Mouse (Mus musculus) midbrain, embryonic 16.5 days (tissue): ENCODE measurements around the gene Zfp366. TPM values are rescaled to one million over a fixed set of nuclear protein-coding genes. Genes with fewer than 3 reads are reported as not detected.

ENCODE experiments used
- ATAC-seq: fragments of 200-750 bp; cut with Nextera tagmentation; 2 replicates; pipeline ENCODE4 v1.8.0; 2017; ENCODE audit warnings: moderate TSS enrichment
- H3K27ac ChIP-seq: fragments of 300-500 bp; sonication (generic); 2 replicates; pipeline ENCODE4 v1.5.1; 2014; ENCODE audit warnings: mild to moderate bottlenecking, low read length, mixed read lengths
- H3K27me3 ChIP-seq: fragments of 300-500 bp; sonication (generic); 2 replicates; pipeline ENCODE4 v1.6.1; 2014; ENCODE audit warnings: low read depth, low read length, mixed read lengths; ENCODE audit not compliant: control insufficient read depth, insufficient read depth
- H3K36me3 ChIP-seq: fragments of 300-500 bp; sonication (generic); 2 replicates; pipeline ENCODE4 v1.6.1; 2014; ENCODE audit warnings: mild to moderate bottlenecking, low read length, moderate library complexity, mixed read lengths; ENCODE audit not compliant: control insufficient read depth, insufficient read depth
- H3K4me1 ChIP-seq: fragments of 300-500 bp; sonication (generic); 2 replicates; pipeline ENCODE4 v1.6.1; 2014; ENCODE audit warnings: mild to moderate bottlenecking, low read length, mixed read lengths; ENCODE audit not compliant: control insufficient read depth, insufficient read depth
- H3K4me2 ChIP-seq: fragments of 300-500 bp; sonication (generic); 2 replicates; pipeline ENCODE4 v1.6.1; 2014; ENCODE audit warnings: mild to moderate bottlenecking, low read length, mixed read lengths
- H3K4me3 ChIP-seq: fragments of 300-500 bp; sonication (generic); 2 replicates; pipeline ENCODE4 v1.5.1; 2014; ENCODE audit warnings: low read depth, mild to moderate bottlenecking, low read length, moderate library complexity, mixed read lengths
- H3K9ac ChIP-seq: fragments of 300-500 bp; sonication (generic); 2 replicates; pipeline ENCODE4 v1.6.1; 2014; ENCODE audit warnings: low read depth, low read length, mixed read lengths
- H3K9me3 ChIP-seq: fragments of 300-500 bp; sonication (generic); replicated peaks from 2 replicates; pipeline ENCODE4 v1.6.1; 2014; ENCODE audit warnings: mild to moderate bottlenecking, low read length, mixed read lengths; ENCODE audit not compliant: control insufficient read depth, poor library complexity, severe bottlenecking
- WGBS: fragments of 180-500 bp; shearing (Covaris S2); extraction: QIAGEN DNeasy Blood & Tissue Kit; methylation state at CpG from one replicate; pipeline ENCODE4 v1.1.7; 2014; 5-methylcytosine and 5-hydroxymethylcytosine counted together
- polyA plus RNA-seq: library from polyadenylated mRNA; unstranded; fragments of >200 nt; fragmentation: Nextera tagmentation; extraction: Ambion mirVana; gene quantifications from 2 replicates; pipeline ENCODE4 v1.2.1, GENCODE M21; 2015

Gene Zfp366
- polyA plus RNA-seq, 1 experiment from 2014 or later, result 0.85 TPM

DNA sequence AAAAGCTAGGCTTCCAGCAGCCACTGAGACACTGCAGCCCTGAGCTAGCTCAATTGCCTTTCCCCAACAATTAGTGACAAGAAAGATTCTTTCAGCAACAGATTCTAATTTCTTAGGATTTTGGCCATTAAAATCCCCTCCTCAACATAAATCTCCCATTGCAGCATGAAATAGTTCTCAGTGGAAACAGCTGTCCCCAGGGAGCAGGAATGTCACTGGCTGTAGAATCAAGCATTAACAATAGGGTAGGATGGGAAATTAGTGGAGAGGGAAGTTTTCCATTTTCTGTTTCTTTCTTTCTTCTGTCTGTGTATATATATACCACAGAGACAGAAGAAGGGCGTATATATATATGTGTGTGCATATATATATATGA lies 53.2 kb downstream of the Zfp366 start:
- no peaks in the 10 kb centered on the region for H3K27me3 ChIP-seq
- H3K4me3 ChIP-seq, result no peak overlapping the region
- no peak for ATAC-seq
- H3K27ac ChIP-seq, result no peak overlapping the region
- H3K9ac ChIP-seq, result no peak overlapping the region
- H3K4me1 ChIP-seq, result 0 out of 2 replicates have a peak, but pooled peaks cover 4% of the 10 kb centered on the region
- H3K36me3 ChIP-seq, result no peaks in the 10 kb centered on the region
- 100% methylated on average over 1 of the region's 1 CpGs for WGBS
- H3K4me2 ChIP-seq, result no peak overlapping the region
- no peaks in the 10 kb centered on the region for H3K9me3 ChIP-seq

DNA sequence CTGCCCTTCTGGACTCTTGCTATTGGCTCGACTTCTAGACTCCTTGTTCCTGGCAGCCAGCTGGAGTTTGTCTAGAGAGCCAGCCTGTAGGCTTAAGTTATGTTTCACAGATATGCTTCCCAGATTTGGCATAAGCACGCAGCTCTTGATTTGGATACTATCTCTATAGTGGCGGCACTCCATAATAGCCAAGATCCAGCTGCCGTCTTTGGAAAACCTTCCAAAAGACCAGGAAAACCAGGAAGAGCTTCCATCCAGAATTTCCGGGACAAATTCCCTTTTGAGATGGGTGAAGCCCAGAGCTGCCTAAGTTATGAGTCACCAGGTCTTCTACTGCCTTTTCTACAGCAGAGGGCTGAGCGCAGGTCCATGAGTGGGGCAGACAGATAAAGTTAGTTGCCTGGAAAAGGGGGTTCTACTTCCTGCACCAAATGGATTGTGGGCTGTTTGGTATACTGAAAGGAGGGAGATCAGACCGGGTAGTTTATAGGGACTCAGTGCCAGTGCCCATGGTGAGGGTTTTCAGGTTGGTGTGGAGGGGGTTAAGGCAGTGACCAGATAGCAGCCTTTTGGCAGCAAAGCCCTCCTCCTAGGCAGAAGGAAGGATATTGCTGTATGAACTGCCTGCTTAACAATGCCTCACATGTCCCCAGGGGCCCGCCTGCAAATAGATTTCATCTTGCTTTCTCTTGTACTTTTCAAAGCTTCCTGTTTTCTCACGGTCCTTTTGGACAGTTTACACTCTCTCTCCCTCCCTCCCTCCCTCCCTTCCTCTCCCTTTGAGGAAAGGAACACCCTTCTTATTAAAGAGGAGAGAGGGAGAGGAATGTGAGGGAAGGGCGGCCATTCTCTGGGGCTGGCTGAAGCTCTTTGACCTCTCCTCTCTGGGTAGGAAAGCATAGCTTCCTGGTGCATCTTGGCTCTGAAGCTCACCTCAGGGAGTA lies 53.9 kb downstream of the Zfp366 start:
- WGBS, result 69% methylated on average over 10 of the region's 10 CpGs
- H3K9ac ChIP-seq, result no peak overlapping the region
- H3K4me3 ChIP-seq, result no peak overlapping the region
- H3K4me1 ChIP-seq, result 0 out of 2 replicates have a peak, but pooled peaks cover 4% of the 10 kb centered on the region
- peak; percentile 47; the same call in 1 of the 2 replicates for ATAC-seq
- H3K9me3 ChIP-seq, result no peaks in the 10 kb centered on the region
- H3K27ac ChIP-seq, result peak overlapping the region; percentile 41; the same call in 1 of the 2 replicates
- no peaks in the 10 kb centered on the region for H3K27me3 ChIP-seq
- no peaks in the 10 kb centered on the region for H3K36me3 ChIP-seq
- no peak overlapping the region for H3K4me2 ChIP-seq

DNA sequence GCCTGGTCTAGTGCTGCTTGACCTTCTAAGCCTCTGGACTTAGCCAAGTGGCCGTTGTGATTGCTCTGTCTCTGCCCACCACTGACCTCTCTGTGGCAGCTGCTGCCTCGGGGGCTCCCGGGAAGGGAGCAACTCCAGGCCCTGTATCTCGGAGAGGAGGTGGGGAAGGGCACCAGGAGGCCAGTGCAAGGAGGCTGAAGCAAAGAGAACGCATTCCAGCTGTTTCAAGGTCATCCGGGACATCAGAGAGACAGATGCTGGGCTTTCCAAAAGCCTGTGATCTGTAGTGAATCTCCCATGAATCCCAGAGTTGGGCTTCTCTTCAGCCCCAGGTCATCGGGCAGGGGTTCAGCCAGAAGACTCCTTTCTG lies 54.5 kb downstream of the Zfp366 start:
- H3K4me2 ChIP-seq, result no peak overlapping the region
- H3K4me1 ChIP-seq, result 0 out of 2 replicates have a peak, but pooled peaks cover 4% of the 10 kb centered on the region
- no peaks in the 10 kb centered on the region for H3K9me3 ChIP-seq
- H3K27me3 ChIP-seq, result no peaks in the 10 kb centered on the region
- no peak overlapping the region for H3K4me3 ChIP-seq
- peak overlapping the region; percentile 33; the same call in 1 of the 2 replicates for H3K27ac ChIP-seq
- WGBS, result 29% methylated on average over 7 of the region's 7 CpGs
- 0 out of 2 replicates have a peak, but pooled peaks have one; percentile 29 for ATAC-seq
- no peak overlapping the region for H3K9ac ChIP-seq
- H3K36me3 ChIP-seq, result no peaks in the 10 kb centered on the region

DNA sequence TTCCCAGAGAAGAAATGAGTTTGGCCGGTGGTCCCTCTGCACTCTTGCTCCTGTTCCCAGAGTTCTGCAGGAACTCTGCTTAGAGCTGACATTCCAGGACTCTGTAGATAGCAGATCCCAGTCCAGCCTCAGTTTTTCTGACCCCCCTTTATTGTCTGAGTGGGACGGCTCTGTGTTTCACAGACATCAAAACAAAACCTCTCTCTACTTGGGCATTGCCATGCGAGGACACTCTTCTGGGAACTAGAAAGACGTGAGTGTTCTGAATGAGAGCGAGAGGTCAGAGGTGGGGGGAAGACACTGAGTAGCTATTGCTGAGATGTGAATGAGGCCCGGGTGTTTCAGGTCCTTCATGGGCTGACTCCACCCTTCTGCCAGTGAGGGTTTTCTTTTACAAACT lies 55.1 kb downstream of the Zfp366 start:
- Histone ChIP-seq H3K9me3 (no peaks in the 10 kb centered on the region), H3K4me1 (0 out of 2 replicates have a peak, but pooled peaks cover 4% of the 10 kb centered on the region), H3K27ac (no peak overlapping the region), H3K36me3 (no peaks in the 10 kb centered on the region), H3K4me3 (no peak overlapping the region), H3K9ac (no peak overlapping the region), H3K27me3 (no peaks in the 10 kb centered on the region), H3K4me2 (no peak overlapping the region)
- ATAC-seq, result no peak
- 29% methylated on average over 6 of the region's 6 CpGs for WGBS

DNA sequence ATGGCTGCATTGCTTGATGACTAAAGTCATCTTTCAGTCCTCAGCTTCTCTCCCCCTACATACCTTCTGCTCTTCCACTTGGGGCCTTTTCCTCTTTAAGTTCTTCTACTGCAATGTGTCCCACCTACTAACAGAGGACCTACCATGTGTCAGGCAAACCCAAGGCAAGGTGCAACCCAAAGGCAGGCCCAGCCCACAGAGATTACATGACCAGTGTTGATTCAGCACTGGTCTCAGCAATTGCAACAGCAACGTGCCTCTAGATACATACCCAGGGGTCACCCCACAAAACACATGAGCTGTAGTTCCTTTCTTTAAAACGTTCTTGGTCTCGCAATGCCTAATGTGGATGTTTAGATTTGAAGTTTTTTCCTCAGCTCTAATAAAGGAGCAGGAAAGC lies 57.4 kb downstream of the Zfp366 start:
- no peak for ATAC-seq
- Histone ChIP-seq H3K9me3 (no peaks in the 10 kb centered on the region), H3K4me2 (no peak overlapping the region), H3K27me3 (no peaks in the 10 kb centered on the region), H3K4me1 (0 out of 2 replicates have a peak, but pooled peaks cover 4% of the 10 kb centered on the region), H3K36me3 (no peaks in the 10 kb centered on the region), H3K27ac (no peak overlapping the region), H3K4me3 (no peak overlapping the region), H3K9ac (no peak overlapping the region)
- WGBS, result 85% methylated on average over 3 of the region's 3 CpGs

DNA sequence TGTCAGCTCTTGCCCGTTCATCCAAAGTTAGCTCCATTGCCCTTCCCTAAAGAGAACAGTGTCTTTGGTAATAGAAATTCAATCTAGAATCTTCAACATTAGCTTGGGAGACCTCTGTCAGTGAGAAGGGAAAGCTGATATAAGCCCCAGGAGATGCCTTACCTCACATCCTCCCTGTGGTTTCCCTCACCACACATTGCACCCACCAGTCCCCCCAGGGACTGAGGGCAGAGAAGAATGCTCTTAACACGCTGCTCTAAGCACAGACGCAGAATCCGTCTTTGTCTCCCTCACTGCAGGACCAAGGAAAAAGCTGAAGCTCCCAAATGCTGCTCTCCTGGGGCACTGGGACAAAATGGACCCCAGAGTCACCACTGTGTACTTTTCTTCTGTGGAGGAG lies 58.3 kb downstream of the Zfp366 start:
- H3K9ac ChIP-seq, result no peak overlapping the region

DNA sequence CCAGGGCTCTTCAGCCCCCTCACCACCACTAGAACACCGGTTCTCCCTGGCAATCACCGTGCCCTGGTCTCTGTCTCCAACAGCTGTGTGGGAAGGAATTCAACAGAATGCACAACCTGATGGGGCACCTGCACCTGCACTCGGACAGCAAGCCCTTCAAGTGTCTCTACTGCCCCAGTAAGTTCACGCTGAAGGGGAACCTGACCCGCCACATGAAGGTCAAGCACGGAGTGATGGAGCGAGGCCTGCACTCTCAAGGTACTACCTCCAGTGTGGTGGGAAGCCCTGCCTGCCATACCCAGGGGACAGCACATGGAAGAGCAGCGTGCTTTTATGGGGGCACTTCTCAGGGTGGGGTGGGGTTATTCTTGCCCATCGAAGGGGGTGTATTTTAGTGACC lies 59.2 kb downstream of the Zfp366 start:
- no peaks in the 10 kb centered on the region for H3K27me3 ChIP-seq
- H3K4me3 ChIP-seq, result no peak overlapping the region
- no peaks in the 10 kb centered on the region for H3K9me3 ChIP-seq
- no peak for ATAC-seq
- no peak overlapping the region for H3K27ac ChIP-seq
- H3K4me2 ChIP-seq, result no peak overlapping the region
- WGBS, result 89% methylated on average over 9 of the region's 9 CpGs
- no peaks in the 10 kb centered on the region for H3K36me3 ChIP-seq
- H3K9ac ChIP-seq, result no peak overlapping the region
- H3K4me1 ChIP-seq, result 0 out of 2 replicates have a peak, but pooled peaks cover 2% of the 10 kb centered on the region

More for the DNA sequence above, 58.3 kb downstream of the Zfp366 start:
- H3K4me1 ChIP-seq, result 0 out of 2 replicates have a peak, but pooled peaks cover 4% of the 10 kb centered on the region
- no peak overlapping the region for H3K27ac ChIP-seq
- no peak overlapping the region for H3K4me3 ChIP-seq
- H3K9me3 ChIP-seq, result no peaks in the 10 kb centered on the region
- H3K27me3 ChIP-seq, result no peaks in the 10 kb centered on the region
- no peaks in the 10 kb centered on the region for H3K36me3 ChIP-seq
- no peak overlapping the region for H3K4me2 ChIP-seq
- ATAC-seq, result no peak
- WGBS, result 52% methylated on average over 4 of the region's 4 CpGs

DNA sequence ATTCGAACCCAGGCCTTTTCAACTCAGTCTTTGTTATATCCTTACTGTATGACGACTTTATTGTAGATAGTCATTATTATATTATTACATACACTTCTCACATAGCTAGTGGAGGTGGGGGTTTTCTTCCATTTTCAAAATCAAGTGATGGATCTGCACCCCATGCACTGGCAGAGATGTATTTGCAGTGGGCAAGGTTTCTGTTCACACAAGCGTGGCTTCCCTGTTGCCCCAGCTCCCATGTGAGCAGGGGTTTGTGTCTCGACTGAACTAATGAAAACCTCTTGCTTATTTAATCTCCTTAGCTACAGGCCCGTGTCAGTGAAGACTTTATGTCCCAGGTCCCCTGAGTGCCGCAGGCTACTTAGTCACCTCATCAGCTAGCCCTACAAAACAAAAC lies 59.8 kb downstream of the Zfp366 start:
- Histone ChIP-seq H3K4me2 (no peak overlapping the region), H3K27ac (no peak overlapping the region), H3K36me3 (no peaks in the 10 kb centered on the region), H3K9me3 (no peaks in the 10 kb centered on the region), H3K27me3 (no peaks in the 10 kb centered on the region), H3K9ac (no peak overlapping the region), H3K4me1 (no peaks in the 10 kb centered on the region), H3K4me3 (no peak overlapping the region)
- no peak for ATAC-seq
- 40% methylated on average over 6 of the region's 6 CpGs for WGBS

DNA sequence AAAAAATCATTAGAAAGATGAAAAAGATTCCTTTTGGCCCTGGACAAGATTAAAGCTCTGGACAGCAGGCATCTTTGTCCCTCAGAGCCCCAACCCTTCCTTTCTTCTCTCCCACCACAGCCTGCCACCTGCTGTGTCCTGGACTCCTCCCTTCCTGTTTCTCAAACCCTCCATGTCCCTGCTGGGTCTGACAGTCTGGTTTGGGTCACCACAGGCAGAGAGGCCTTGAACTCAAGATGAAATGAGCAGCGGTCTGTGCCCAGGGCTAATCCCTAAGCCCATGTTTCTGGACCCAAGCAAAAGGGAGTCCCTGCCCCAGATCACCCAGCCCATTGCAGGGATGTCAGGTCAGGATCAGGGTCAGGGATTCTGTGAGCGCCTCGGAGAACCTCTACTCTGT lies 60.3 kb downstream of the Zfp366 start:
- no peaks in the 10 kb centered on the region for H3K36me3 ChIP-seq
- 13% methylated on average over 3 of the region's 3 CpGs for WGBS
- H3K9me3 ChIP-seq, result no peaks in the 10 kb centered on the region
- H3K4me2 ChIP-seq, result no peak overlapping the region
- no peaks in the 10 kb centered on the region for H3K4me1 ChIP-seq
- no peak for ATAC-seq
- no peaks in the 10 kb centered on the region for H3K27me3 ChIP-seq
- no peak overlapping the region for H3K9ac ChIP-seq
- no peak overlapping the region for H3K27ac ChIP-seq
- H3K4me3 ChIP-seq, result no peak overlapping the region
